Mouse (Mus musculus) ES-Bruce4 (cell line): Measurements from ENCODE around the gene Pdzrn3. TPM values are rescaled to one million over a fixed set of nuclear protein-coding genes. Genes with fewer than 3 reads are reported as not detected.

Source experiments
- H3K27ac ChIP-seq: 2 replicates; pipeline ENCODE4 v1.5.1; 2012; ENCODE audit warnings: low read length, inconsistent platforms; ENCODE audit not compliant: insufficient read depth
- H3K27me3 ChIP-seq: 2 replicates; pipeline ENCODE4 v1.6.1; 2012; ENCODE audit warnings: mild to moderate bottlenecking, low read length, inconsistent platforms; ENCODE audit not compliant: control insufficient read depth, poor library complexity, insufficient read depth, severe bottlenecking
- H3K36me3 ChIP-seq: 2 replicates; pipeline ENCODE4 v1.6.1; 2012; ENCODE audit warnings: inconsistent platforms, mild to moderate bottlenecking, low read length, moderate library complexity; ENCODE audit not compliant: control insufficient read depth, poor library complexity, insufficient read depth, severe bottlenecking
- H3K4me1 ChIP-seq: one replicate; pipeline ENCODE4 v1.8.1; 2011; ENCODE audit warnings: low read length; ENCODE audit not compliant: control insufficient read depth, insufficient read depth
- H3K4me3 ChIP-seq: 2 replicates; pipeline ENCODE4 v1.5.1; 2011; ENCODE audit warnings: low read depth, mild to moderate bottlenecking, low read length
- H3K9ac ChIP-seq: 2 replicates; pipeline ENCODE4 v1.6.1; 2012; ENCODE audit warnings: low read depth, mild to moderate bottlenecking, inconsistent platforms; ENCODE audit not compliant: poor library complexity, severe bottlenecking
- H3K9me3 ChIP-seq: replicated peaks from 2 replicates; pipeline ENCODE4 v1.6.1; 2012; ENCODE audit warnings: mild to moderate bottlenecking, low read length, inconsistent platforms; ENCODE audit not compliant: control insufficient read depth, poor library complexity, insufficient read depth, severe bottlenecking
- CTCF ChIP-seq: IDR thresholded peaks from one replicate; pipeline ENCODE4 v1.8.1; 2011; ENCODE audit warnings: low read depth, low read length
- EP300 ChIP-seq: IDR thresholded peaks from 2 replicates; pipeline ENCODE4 v1.6.1; 2011; ENCODE audit warnings: low read depth, low read length; ENCODE audit not compliant: insufficient read depth
- POLR2A ChIP-seq: IDR thresholded peaks from one replicate; pipeline ENCODE4 v1.8.1; 2011; ENCODE audit warnings: low read length; ENCODE audit not compliant: insufficient read depth
- polyA plus RNA-seq: library from polyadenylated mRNA; stranded (reverse); fragments of >200 nt; gene quantifications from 2 replicates; pipeline ENCODE4 v1.2.4, GENCODE M21; 2011; ENCODE audit warnings: low read depth; ENCODE audit not compliant: missing spikeins, insufficient read depth, insufficient read length

The Pdzrn3 gene
- polyA plus RNA-seq, 1 experiment, result 3.1 TPM

GRCm38 (mm10) chr6:101125396-101125795 lies 252.3 kb downstream of the Pdzrn3 start:
- Histone ChIP-seq H3K27me3 (no peaks in the 10 kb centered on the region), H3K9me3 (no peaks in the 10 kb centered on the region), H3K4me1 (no peaks in the 10 kb centered on the region), H3K36me3 (no peaks in the 10 kb centered on the region), H3K27ac (no peak overlapping the region), H3K4me3 (no peak overlapping the region), H3K9ac (no peak overlapping the region)
- TF ChIP-seq CTCF (no peak), EP300 (no peak), POLR2A (no peak)

DNA sequence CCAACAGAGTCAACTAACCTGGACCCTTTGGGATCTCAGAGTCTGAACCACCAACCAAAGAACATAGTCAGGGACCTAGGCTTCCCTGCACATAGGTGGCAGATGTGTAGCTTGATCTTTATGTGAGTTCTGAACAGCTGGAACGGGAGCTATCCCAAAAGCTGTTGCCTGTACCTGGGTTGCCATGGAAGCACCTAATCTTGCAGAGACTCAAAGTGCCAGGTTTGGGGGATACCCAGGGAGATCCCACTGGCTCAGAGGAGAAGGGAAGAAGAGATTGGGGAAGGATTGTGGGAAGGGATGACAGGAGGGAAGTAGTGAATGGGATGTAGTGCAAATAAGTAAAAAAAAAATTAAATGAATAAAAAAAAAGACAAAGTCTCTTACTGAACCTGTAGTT lies 268.7 kb downstream of the Pdzrn3 start:
- Histone ChIP-seq H3K27ac (no peak overlapping the region), H3K27me3 (no peaks in the 10 kb centered on the region), H3K4me1 (no peaks in the 10 kb centered on the region), H3K9ac (no peak overlapping the region), H3K9me3 (no peaks in the 10 kb centered on the region), H3K36me3 (no peaks in the 10 kb centered on the region), H3K4me3 (no peak overlapping the region)
- TF ChIP-seq CTCF (no peak), POLR2A (no peak), EP300 (no peak)

DNA sequence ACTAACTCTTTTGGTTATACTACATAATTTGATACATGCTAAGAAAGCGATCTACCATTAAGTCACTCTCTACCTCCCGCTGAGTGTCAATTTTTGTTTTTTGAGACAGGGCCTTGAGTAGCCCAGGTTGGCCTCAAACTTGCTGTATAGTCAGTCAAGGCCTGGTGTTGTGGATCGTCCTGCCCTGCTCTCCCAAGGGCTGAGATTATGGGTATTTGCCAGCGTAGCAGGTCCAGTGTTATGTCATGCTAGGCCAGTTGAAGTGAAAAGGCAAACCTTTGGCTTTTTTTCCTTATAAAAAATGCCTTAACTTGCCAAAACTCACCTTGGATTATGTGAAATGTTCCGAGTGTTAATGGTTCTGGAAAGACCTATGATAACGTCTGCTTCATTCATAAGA lies 274.2 kb downstream of the Pdzrn3 start:
- TF ChIP-seq POLR2A, result no peak
- TF ChIP-seq CTCF, result no peak
- no peak for TF ChIP-seq EP300
- no peak overlapping the region for H3K27ac ChIP-seq
- H3K9me3 ChIP-seq, result no peaks in the 10 kb centered on the region
- no peak overlapping the region for H3K9ac ChIP-seq
- H3K4me3 ChIP-seq, result no peak overlapping the region
- no peaks in the 10 kb centered on the region for H3K36me3 ChIP-seq
- H3K27me3 ChIP-seq, result no peaks in the 10 kb centered on the region
- no peaks in the 10 kb centered on the region for H3K4me1 ChIP-seq

- Histone ChIP-seq H3K27ac (no peak overlapping the region), H3K27me3 (no peaks in the 10 kb centered on the region), H3K36me3 (no peaks in the 10 kb centered on the region), H3K4me1 (no peaks in the 10 kb centered on the region), H3K4me3 (no peak overlapping the region), H3K9ac (no peak overlapping the region), H3K9me3 (no peaks in the 10 kb centered on the region)
- no peak for TF ChIP-seq CTCF
- no peak for TF ChIP-seq POLR2A
- TF ChIP-seq EP300, result no peak
Measured at GRCm38 (mm10) chr6:101101709-101102654, 275.7 kb downstream of the Pdzrn3 start.
